Mouse (Mus musculus) cerebral cortex, adult 2 months (tissue): ENCODE results near the gene D630003M21Rik.

Experiments used
- WGBS: fragments of 180-500 bp; shearing (Covaris S2); methylation state at CpG from one replicate; pipeline ENCODE4 v1.1.7; 2018; 5-methylcytosine and 5-hydroxymethylcytosine counted together

The D630003M21Rik gene

DNA sequence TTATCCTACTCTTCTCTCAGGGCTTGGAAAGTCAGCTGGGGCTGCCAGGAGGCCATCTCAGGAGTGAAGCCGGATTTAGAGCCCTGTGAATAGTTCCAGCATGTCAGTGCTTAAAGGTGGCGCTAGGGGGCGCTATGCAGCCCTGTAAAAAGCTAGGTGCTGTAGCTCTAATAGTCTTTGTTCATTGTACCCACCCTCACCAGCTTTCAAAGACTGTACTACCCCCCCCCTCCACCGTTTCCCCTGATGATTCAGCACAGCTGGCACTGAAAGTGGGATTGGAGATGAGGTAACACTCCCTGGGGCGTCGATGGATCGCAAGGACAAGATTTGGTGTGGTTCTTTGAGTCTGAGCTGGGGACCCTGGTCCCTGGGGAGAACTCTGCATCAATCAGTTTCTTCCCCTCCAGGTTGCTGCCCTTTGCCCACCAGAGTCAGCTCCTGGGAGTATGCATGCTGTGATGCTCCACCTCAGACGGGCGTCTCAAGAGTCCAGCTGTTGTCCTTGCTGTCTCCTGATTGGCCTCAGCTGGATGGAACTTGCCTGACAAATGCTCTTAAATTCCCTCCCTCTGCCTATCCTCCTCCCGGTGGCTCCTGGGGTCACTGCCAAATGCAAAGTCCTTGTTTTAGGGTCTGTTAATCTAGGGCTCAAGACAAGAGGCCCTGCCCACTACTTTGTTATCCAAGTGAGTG is 33.9 kb downstream of the D630003M21Rik start:
- 36% methylated on average over 10 of the region's 10 CpGs for WGBS

- WGBS = 59% methylated on average over 10 of the region's 10 CpGs
Observed at GRCm38 (mm10) chr2:158193611-158194336, 35.2 kb downstream of the D630003M21Rik start.

DNA sequence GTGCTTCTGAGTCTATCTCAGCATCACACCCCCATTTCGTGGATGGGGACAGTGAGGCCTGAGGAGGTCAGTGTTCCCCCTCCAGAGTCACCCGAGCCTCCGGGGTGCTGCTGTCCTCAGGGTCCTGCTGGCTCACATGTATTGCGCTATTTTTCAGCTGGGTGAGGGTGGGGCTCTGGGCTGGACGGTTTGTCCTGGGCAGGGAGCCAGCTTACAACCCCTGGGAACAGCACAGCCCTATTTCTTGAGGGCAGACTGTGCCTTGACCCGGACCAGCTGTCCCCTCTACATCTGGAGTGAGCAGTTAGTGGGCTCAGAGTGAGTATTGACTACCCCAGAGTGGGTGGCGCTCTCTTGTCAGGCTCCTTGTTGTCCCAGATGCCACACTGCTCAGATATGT is 37.9 kb downstream of the D630003M21Rik start:
- WGBS = 60% methylated on average over 7 of the region's 7 CpGs

GRCm38 (mm10) chr2:158189451-158189850 is 39.6 kb downstream of the D630003M21Rik start:
- 79% methylated on average over 11 of the region's 11 CpGs for WGBS

DNA sequence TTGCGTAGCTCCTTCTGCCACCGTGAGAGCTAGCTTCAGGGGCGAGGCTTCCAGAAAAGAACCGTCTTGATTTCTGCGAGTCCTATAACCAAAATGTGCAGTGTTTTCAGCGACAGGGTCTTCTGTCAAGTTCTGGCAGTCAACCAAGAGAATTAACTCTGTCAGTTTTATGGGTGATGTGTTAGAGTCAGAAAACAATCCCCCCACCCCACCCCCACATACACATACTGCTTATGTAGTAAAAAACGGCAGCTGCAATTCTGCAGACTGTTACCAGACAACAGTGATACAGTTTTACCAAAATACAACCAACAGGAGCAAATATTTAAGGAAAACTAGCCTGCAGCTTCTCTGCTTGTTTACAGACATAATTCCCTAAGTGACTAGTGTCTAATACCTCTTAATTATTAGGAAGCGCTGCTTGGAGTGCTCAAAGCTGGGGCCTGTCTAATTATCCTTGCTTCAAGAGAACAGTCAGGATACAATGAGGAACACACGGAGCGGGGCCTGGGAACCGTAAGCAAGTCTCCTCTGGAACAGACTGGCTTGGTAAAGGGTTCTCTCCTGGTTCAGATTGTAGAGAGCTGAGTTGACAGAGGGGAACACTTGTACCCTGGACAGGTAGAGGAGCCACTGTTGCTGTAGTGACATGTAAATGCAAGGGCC is 42.7 kb downstream of the D630003M21Rik start:
- WGBS = 67% methylated on average over 11 of the region's 11 CpGs

DNA sequence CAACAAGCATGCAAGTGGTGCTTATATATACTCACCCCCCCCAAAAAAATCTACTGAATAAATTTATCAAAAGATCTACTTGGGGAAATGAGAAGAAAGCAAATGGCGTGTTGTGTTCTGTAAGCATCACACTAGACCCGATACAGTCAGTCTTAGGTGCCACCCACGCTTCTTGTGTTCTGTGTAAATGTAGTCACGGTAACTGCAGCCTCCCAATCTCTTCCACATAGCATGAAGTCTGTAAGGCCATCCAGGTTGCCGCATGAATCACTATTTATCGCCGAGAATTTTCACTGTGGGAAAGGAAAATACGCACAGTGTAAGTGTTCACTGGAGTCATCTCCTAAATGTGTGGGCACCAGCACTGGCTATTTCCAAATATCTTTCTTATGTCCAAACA is 45.8 kb downstream of the D630003M21Rik start:
- 69% methylated on average over 8 of the region's 8 CpGs for WGBS

GRCm38 (mm10) chr2:158181932-158182331 is 47.1 kb downstream of the D630003M21Rik start:
- 40% methylated on average over 6 of the region's 6 CpGs for WGBS

DNA sequence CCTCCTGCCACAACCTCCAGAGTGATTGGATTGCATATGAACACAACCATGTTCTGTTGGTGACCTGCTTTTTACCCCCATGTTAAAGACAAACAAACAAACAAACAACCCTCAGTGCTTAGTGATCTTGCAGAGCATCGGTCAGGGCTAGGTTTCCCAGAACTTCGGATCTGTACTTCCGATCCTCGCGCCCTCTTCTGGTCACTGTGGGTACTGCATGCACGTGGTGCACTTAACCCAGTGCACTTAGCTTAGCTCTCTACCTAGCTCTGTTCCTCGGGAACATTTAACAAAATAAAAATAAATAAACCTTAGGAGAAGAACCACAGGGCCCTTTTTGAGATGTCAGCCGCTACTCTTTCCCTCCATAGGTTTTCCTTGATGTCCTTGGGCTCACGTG is 48.2 kb downstream of the D630003M21Rik start:
- WGBS = 52% methylated on average over 9 of the region's 9 CpGs

DNA sequence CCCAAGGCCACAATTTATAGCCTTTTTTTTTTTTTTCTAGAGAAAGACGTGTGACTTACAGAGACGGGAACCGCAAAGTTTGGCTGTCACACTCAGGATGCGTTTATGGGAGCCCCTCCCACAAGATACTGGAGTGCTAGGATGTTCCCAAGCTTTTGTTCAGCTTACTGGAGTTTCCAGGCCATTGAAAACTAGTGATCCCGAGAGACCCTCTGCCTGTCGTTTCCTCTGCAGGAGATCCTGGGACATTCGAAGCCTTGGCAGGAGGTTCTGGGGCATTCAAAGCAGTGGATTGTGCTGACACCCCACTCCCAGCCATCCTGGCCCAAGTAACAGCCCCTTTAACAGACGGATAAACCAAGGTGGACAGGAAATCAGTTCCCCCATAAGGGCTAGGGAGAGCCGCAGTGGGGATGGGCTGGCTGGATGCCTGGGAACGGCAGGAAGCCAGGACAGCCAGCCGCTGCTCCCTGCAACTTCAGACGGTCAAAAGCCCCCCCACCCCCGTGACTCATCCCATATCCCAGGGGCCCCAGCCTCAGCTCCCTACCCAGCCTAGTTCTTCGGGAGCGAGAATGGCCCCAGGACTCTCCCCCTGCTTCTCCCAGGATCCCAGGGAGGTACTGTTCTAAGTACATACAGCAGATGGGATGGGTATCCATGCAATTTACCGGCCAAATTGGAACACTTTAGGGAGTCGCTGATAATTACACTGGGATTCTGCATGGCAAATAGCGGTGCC is 49.5 kb downstream of the D630003M21Rik start:
- WGBS = 34% methylated on average over 18 of the region's 18 CpGs

GRCm38 (mm10) chr2:158178696-158179369 is 50.2 kb downstream of the D630003M21Rik start:
- WGBS = 37% methylated on average over 19 of the region's 19 CpGs

- 81% methylated on average over 4 of the region's 4 CpGs for WGBS
Observed at GRCm38 (mm10) chr2:158178139-158178538, 50.9 kb downstream of the D630003M21Rik start.

GRCm38 (mm10) chr2:158177574-158177973 is 51.4 kb downstream of the D630003M21Rik start:
- WGBS = 73% methylated on average over 3 of the region's 3 CpGs

GRCm38 (mm10) chr2:158176763-158177162 is 52.3 kb downstream of the D630003M21Rik start:
- WGBS = 91% methylated on average over 9 of the region's 9 CpGs

DNA sequence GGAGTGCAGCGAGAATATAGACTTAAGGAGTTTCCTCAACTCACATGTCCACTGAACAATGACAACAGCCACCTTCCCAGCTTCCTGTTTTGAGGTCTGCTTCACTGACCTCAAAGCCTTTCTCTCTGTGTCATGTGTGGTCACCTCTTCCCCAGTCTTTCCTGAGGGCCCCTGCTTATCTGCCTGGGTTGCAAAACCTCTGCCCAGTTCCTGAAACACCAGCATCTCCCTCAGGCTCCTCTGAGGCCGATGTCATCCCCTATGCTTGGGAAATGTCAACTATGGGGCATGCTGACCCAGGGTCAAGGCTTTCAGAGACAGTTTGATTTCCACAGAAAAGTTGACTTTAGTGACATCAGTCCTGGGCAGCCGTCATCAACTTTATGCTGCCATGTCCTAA is 53.6 kb downstream of the D630003M21Rik start:
- WGBS = 80% methylated on average over 3 of the region's 3 CpGs

GRCm38 (mm10) chr2:158174958-158175357 is 54.1 kb downstream of the D630003M21Rik start:
- 92% methylated on average over 15 of the region's 15 CpGs for WGBS

DNA sequence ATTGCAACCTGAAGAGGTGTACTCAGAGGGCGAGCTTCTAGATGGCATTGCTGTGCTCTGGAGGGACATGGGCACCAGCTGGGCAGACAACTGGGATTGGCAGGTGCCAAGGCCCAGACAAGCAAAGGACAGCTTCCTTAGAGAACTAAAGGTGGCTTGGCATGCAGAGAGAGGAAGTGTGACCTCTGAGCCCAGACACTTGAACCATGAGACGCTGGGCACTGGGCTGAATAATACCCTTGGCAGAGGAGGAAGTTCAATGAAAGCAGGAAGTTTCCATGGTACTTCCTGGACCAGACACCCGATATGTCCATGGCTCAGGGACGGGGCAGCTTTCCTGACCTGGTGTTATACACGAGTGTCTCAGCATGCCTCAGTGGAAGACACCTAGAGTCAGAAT is 54.6 kb downstream of the D630003M21Rik start:
- 76% methylated on average over 5 of the region's 5 CpGs for WGBS

- 86% methylated on average over 2 of the region's 2 CpGs for WGBS
Observed at GRCm38 (mm10) chr2:158170394-158170793, 58.6 kb downstream of the D630003M21Rik start.

GRCm38 (mm10) chr2:158169771-158170170 is 59.3 kb downstream of the D630003M21Rik start:
- 98% methylated on average over 7 of the region's 7 CpGs for WGBS

DNA sequence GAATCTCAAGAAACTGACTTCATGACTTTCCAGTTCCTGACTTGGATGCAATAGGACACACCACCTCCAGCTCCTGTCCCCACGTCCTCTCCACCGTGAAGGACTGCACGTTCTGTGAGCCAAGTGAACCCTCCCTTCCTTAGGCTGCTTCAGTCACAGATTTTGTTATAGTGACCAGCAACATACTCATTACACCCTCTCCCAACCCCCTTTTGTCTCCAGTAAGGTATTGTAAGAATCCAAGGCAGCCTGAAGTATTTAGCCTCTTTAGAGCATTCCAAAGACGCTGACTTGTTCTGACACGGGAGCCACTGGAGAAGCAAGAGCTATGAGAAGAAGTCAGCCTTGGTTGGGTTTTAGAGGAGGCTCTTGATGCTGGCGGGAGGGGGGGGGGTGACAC is 59.7 kb downstream of the D630003M21Rik start:
- 81% methylated on average over 6 of the region's 6 CpGs for WGBS

DNA sequence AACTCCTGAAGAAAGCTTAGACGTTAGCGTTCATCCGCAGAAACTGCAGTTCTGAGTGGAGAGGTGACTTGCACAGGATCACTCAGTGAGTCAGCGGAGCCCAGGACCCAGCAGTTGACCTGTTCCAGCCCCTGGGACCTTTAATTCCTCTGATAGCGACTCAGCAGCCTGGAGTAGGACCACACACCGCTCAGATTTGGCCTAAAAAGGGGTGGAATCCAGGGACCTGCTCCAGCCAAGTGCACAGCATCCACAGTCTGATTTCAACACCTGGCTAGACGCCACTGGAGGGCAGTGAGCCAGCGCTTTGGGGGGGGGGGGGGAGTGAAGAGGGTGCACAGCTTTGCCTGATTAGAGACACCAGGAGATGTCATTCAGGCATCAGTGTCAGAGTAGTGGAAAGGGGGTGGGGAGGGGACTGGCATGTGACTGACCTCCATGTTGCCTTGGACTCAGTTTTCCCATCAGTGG is 60.2 kb downstream of the D630003M21Rik start:
- 74% methylated on average over 8 of the region's 8 CpGs for WGBS

GRCm38 (mm10) chr2:158167496-158168205 is 61.4 kb downstream of the D630003M21Rik start:
- 68% methylated on average over 9 of the region's 9 CpGs for WGBS
